Mouse (Mus musculus): ENCODE results near the gene Cplx3. TPM values are rescaled to one million over a fixed set of nuclear protein-coding genes. Genes with fewer than 3 reads are reported as not detected.
A peak's percentile ranks its signal among the peaks of the same experiment; 100 is the strongest.

Gene Cplx3
- polyA plus RNA-seq (2014; fragmentation: Nextera tagmentation; extraction: Ambion mirVana) = 0.09 and 0.11 TPM in 2 replicates

GRCm38 (mm10) chr9:57606139-57606851, at the start of gene Cplx3:
TSS of gene Cplx3 (minus strand) at chr9:57606281.
- Histone ChIP-seq H3K27ac (ENCODE audit: low read depth, low read length) (no peak within 1 kb of the TSS), H3K36me3 (ENCODE audit: control insufficient read depth, insufficient read depth, low read length) (no peaks in the 10 kb centered on the region), H3K4me1 (replicated peaks; ENCODE audit: control insufficient read depth, insufficient read depth, low read length) (peaks cover 3% of the 10 kb centered on the region), H3K4me3 (ENCODE audit: low read depth, low read length) (no peak within 1 kb of the TSS), H3K9me3 (ENCODE audit: control insufficient read depth, low read length) (no peaks in the 10 kb centered on the region), H3K4me2 (replicated peaks; ENCODE audit: low read depth, low read length) (peak within 1 kb of the TSS; percentile 8; the same call in 1 of the 2 replicates), H3K27me3 (ENCODE audit: control insufficient read depth, insufficient read depth, low read length) (peaks cover 2% of the 10 kb centered on the region; the same call in 1 of the 2 replicates), H3K9ac (ENCODE audit: low read depth, low read length) (no peak within 1 kb of the TSS)
- 8% methylated on average over 24 of the region's 24 CpGs for WGBS
- DNase-seq (ENCODE audit: low spot score) (peak; percentile 71), ATAC-seq (ENCODE audit: low FRiP score) (no peak)

GRCm38 (mm10) chr9:57655749-57656148, 49.7 kb upstream of the Cplx3 start:
- no peaks in the 10 kb centered on the region for H3K27me3 ChIP-seq (ENCODE audit: control insufficient read depth, insufficient read depth, low read length)
- H3K4me2 ChIP-seq (replicated peaks; ENCODE audit: low read depth, low read length) = peak overlapping the region; percentile 39
- 4% methylated on average over 11 of the region's 11 CpGs for WGBS
- no peak overlapping the region for H3K27ac ChIP-seq (ENCODE audit: low read depth, low read length)
- no peaks in the 10 kb centered on the region for H3K4me1 ChIP-seq (replicated peaks; ENCODE audit: control insufficient read depth, insufficient read depth, low read length)
- H3K4me3 ChIP-seq (ENCODE audit: low read depth, low read length) = no peak overlapping the region
- H3K9ac ChIP-seq (ENCODE audit: low read depth, low read length) = peak overlapping the region; percentile 51; the same call in 1 of the 2 replicates
- ATAC-seq (ENCODE audit: low FRiP score) (peak; percentile 72), DNase-seq (ENCODE audit: low spot score) (peak; percentile 99)
- H3K36me3 ChIP-seq (ENCODE audit: control insufficient read depth, insufficient read depth, low read length) = no peaks in the 10 kb centered on the region
- no peaks in the 10 kb centered on the region for H3K9me3 ChIP-seq (ENCODE audit: control insufficient read depth, low read length)

GRCm38 (mm10) chr9:57654966-57655365, 48.9 kb upstream of the Cplx3 start:
- Histone ChIP-seq H3K27ac (ENCODE audit: low read depth, low read length) (no peak overlapping the region), H3K9ac (ENCODE audit: low read depth, low read length) (no peak overlapping the region), H3K4me3 (ENCODE audit: low read depth, low read length) (no peak overlapping the region), H3K4me2 (replicated peaks; ENCODE audit: low read depth, low read length) (no peak overlapping the region), H3K36me3 (ENCODE audit: control insufficient read depth, insufficient read depth, low read length) (no peaks in the 10 kb centered on the region), H3K4me1 (replicated peaks; ENCODE audit: control insufficient read depth, insufficient read depth, low read length) (no peaks in the 10 kb centered on the region; the same call in 1 of the 2 replicates), H3K9me3 (ENCODE audit: control insufficient read depth, low read length) (no peaks in the 10 kb centered on the region), H3K27me3 (ENCODE audit: control insufficient read depth, insufficient read depth, low read length) (no peaks in the 10 kb centered on the region)
- ATAC-seq (ENCODE audit: low FRiP score) = no peak
- WGBS = 100% methylated on average over 1 of the region's 1 CpGs
- DNase-seq (ENCODE audit: low spot score) = no peak

GRCm38 (mm10) chr9:57653283-57653682, 47.2 kb upstream of the Cplx3 start, which contains the start of gene Csk:
TSS of gene Csk (minus strand) at chr9:57653631.
- DNase-seq (ENCODE audit: low spot score) (no peak), ATAC-seq (ENCODE audit: low FRiP score) (no peak)
- H3K27ac ChIP-seq (ENCODE audit: low read depth, low read length) = 0 out of 2 replicates have a peak within 1 kb of the TSS, but pooled peaks have one; percentile 4
- no peak within 1 kb of the TSS for H3K4me2 ChIP-seq (replicated peaks; ENCODE audit: low read depth, low read length)
- no peak within 1 kb of the TSS for H3K4me3 ChIP-seq (ENCODE audit: low read depth, low read length)
- H3K9ac ChIP-seq (ENCODE audit: low read depth, low read length) = no peak within 1 kb of the TSS
- H3K36me3 ChIP-seq (ENCODE audit: control insufficient read depth, insufficient read depth, low read length) = no peaks in the 10 kb centered on the region
- WGBS = 48% methylated on average over 5 of the region's 5 CpGs
- H3K27me3 ChIP-seq (ENCODE audit: control insufficient read depth, insufficient read depth, low read length) = no peaks in the 10 kb centered on the region
- H3K9me3 ChIP-seq (ENCODE audit: control insufficient read depth, low read length) = no peaks in the 10 kb centered on the region
- H3K4me1 ChIP-seq (replicated peaks; ENCODE audit: control insufficient read depth, insufficient read depth, low read length) = no peaks in the 10 kb centered on the region; the same call in 1 of the 2 replicates

DNA sequence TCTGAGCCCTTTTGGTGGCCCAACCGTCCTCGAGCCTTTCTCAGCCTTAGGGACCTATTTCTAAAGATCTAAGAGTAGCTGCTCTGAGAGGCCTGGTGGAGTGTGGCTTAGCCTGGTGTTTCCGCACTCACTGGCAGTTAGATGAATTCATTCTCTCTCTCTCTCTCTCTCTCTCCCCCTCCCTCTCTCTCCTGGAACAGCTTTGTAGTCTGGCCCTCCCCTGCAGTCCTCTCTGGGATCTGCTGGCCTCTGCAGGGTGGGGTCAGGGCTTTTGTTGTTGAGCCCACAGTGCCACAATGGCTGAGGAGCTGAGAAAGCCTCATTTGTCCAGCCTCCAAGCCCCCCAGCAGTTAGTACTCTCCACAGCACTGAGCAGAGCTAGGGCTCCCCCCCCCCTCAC, 46.8 kb upstream of the Cplx3 start:
- ATAC-seq (ENCODE audit: low FRiP score) = peak; percentile 28; the same call in 1 of the 2 replicates
- DNase-seq (ENCODE audit: low spot score) = no peak
- H3K4me3 ChIP-seq (ENCODE audit: low read depth, low read length) = no peak overlapping the region

DNA sequence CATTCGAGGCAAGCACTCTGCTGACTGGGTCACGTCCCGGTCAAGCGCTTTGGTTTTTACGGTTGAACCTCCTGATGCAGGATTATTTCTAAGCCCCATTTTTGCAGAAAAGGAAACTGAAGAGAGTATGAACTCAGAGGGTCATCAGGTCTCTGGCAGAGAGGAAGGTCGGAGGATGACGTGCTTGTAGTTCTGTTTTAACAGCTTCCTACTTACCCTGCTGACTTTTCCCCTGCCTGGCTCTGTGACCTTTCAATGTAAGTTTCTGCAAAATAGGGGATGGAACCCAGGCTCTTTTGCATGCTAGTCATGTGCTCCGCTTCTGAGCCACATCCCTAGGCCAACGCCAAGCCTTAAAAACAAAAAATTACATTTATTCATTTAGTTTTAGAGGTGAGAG, 46.3 kb upstream of the Cplx3 start:
- Histone ChIP-seq H3K4me3 (ENCODE audit: low read depth, low read length) (no peak overlapping the region), H3K4me2 (replicated peaks; ENCODE audit: low read depth, low read length) (no peak overlapping the region), H3K27me3 (ENCODE audit: control insufficient read depth, insufficient read depth, low read length) (no peaks in the 10 kb centered on the region), H3K4me1 (replicated peaks; ENCODE audit: control insufficient read depth, insufficient read depth, low read length) (no peaks in the 10 kb centered on the region; the same call in 1 of the 2 replicates), H3K27ac (ENCODE audit: low read depth, low read length) (no peak overlapping the region), H3K36me3 (ENCODE audit: control insufficient read depth, insufficient read depth, low read length) (no peaks in the 10 kb centered on the region), H3K9me3 (ENCODE audit: control insufficient read depth, low read length) (no peaks in the 10 kb centered on the region), H3K9ac (ENCODE audit: low read depth, low read length) (no peak overlapping the region)
- WGBS = 62% methylated on average over 9 of the region's 9 CpGs
- DNase-seq (ENCODE audit: low spot score) (no peak), ATAC-seq (ENCODE audit: low FRiP score) (no peak)

More for the DNA sequence above, 46.8 kb upstream of the Cplx3 start:
- no peaks in the 10 kb centered on the region for H3K9me3 ChIP-seq (ENCODE audit: control insufficient read depth, low read length)
- WGBS = 8% methylated on average over 3 of the region's 3 CpGs
- no peak overlapping the region for H3K9ac ChIP-seq (ENCODE audit: low read depth, low read length)
- H3K4me1 ChIP-seq (replicated peaks; ENCODE audit: control insufficient read depth, insufficient read depth, low read length) = no peaks in the 10 kb centered on the region; the same call in 1 of the 2 replicates
- H3K4me2 ChIP-seq (replicated peaks; ENCODE audit: low read depth, low read length) = no peak overlapping the region
- no peaks in the 10 kb centered on the region for H3K27me3 ChIP-seq (ENCODE audit: control insufficient read depth, insufficient read depth, low read length)
- H3K27ac ChIP-seq (ENCODE audit: low read depth, low read length) = 0 out of 2 replicates have a peak overlapping the region, but pooled peaks have one; percentile 4
- no peaks in the 10 kb centered on the region for H3K36me3 ChIP-seq (ENCODE audit: control insufficient read depth, insufficient read depth, low read length)

DNA sequence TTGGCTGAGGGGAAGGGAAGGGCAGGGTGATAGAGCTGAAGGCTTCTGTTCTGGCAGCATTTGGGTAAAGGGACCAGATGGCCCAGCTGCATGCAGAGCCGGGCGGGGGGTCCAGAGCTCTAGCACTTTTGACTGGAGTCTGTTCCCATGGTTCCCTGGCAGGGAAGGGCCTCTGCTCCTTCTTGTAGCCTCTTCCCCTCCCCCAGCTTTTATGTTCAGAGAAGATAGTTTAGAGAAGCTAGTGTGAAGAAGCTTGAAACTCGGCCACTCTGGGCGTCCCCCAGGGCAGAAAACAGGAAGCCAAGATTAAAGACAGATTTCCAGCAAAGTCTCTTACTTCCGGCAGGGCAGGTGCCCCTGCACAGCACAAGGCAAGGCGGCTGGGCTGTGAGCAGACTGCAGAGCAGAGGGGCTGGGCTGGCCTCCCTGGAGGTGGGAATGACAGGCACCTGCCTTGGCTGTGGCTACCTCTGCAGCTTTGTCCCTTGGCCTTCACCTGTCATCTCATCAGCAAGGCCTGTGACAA, 44.8 kb upstream of the Cplx3 start:
- no peak for DNase-seq (ENCODE audit: low spot score)
- Histone ChIP-seq H3K9me3 (ENCODE audit: control insufficient read depth, low read length) (no peaks in the 10 kb centered on the region), H3K36me3 (ENCODE audit: control insufficient read depth, insufficient read depth, low read length) (no peaks in the 10 kb centered on the region), H3K4me2 (replicated peaks; ENCODE audit: low read depth, low read length) (no peak overlapping the region), H3K27me3 (ENCODE audit: control insufficient read depth, insufficient read depth, low read length) (no peaks in the 10 kb centered on the region), H3K4me1 (replicated peaks; ENCODE audit: control insufficient read depth, insufficient read depth, low read length) (no peaks in the 10 kb centered on the region; the same call in 1 of the 2 replicates), H3K27ac (ENCODE audit: low read depth, low read length) (no peak overlapping the region), H3K4me3 (ENCODE audit: low read depth, low read length) (no peak overlapping the region), H3K9ac (ENCODE audit: low read depth, low read length) (no peak overlapping the region)
- 0 out of 2 replicates have a peak, but pooled peaks have one; percentile 18 for ATAC-seq (ENCODE audit: low FRiP score)
- WGBS = 38% methylated on average over 6 of the region's 6 CpGs

DNA sequence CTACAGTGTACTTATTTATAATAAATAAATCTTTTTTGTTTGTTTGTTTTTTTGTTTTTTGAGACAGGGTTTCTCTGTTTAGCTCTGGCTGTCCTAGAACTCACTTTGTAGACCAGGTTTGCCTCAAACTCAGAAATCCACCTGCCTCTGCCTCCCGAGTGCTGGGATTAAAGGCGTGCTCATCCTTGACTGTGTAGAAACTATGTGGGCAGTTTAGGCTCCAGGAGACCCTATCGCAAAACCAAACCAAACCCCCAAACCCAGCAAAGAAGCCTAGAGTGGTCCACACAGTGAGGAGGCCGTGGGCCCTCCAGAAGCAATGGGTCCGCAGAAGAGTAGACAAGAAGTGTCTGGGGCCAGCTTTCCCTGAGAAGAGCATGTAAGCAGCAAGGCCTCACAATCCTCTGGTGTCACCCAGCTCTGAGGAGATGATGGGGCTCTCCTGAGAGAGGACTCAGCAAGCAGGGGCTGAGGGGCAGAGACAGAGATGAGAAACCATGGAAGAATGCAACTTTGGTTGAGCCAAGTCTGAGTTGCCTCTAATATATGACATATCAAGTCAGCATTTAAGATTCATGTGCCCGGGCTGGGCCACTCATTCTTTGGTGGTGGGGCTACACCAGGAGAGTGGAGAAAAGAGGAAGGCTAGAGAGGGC, 44.2 kb upstream of the Cplx3 start:
- Histone ChIP-seq H3K9me3 (ENCODE audit: control insufficient read depth, low read length) (no peaks in the 10 kb centered on the region), H3K4me1 (replicated peaks; ENCODE audit: control insufficient read depth, insufficient read depth, low read length) (no peaks in the 10 kb centered on the region; the same call in 1 of the 2 replicates), H3K36me3 (ENCODE audit: control insufficient read depth, insufficient read depth, low read length) (no peaks in the 10 kb centered on the region), H3K4me3 (ENCODE audit: low read depth, low read length) (no peak overlapping the region), H3K9ac (ENCODE audit: low read depth, low read length) (no peak overlapping the region), H3K27ac (ENCODE audit: low read depth, low read length) (no peak overlapping the region), H3K27me3 (ENCODE audit: control insufficient read depth, insufficient read depth, low read length) (no peaks in the 10 kb centered on the region), H3K4me2 (replicated peaks; ENCODE audit: low read depth, low read length) (no peak overlapping the region)
- 86% methylated on average over 6 of the region's 6 CpGs for WGBS
- DNase-seq (ENCODE audit: low spot score) (no peak), ATAC-seq (ENCODE audit: low FRiP score) (no peak)

Data from hindbrain, embryonic 11.5 days (tissue).